Mouse (Mus musculus) layer of hippocampus, adult 8-10 months (tissue): Measurements from ENCODE around the gene Uhrf1bp1. TPM values are rescaled to one million over a fixed set of nuclear protein-coding genes. Genes with fewer than 3 reads are reported as not detected.

ENCODE experiments used
- DNase-seq, 2 experiments: peaks; one replicate each; pipeline ENCODE4 v3.0.0; 2022; ENCODE audit warnings: low spot score in 2 of 2
- total RNA-seq, 4 experiments: library from RNA; stranded (reverse); gene quantifications; 2 replicates each; pipeline ENCODE4 v1.2.4; 2022

The Uhrf1bp1 gene
- total RNA-seq, 4 experiments from 2014 or later, result 17.5 to 20.4 (median 18.4) TPM

DNA sequence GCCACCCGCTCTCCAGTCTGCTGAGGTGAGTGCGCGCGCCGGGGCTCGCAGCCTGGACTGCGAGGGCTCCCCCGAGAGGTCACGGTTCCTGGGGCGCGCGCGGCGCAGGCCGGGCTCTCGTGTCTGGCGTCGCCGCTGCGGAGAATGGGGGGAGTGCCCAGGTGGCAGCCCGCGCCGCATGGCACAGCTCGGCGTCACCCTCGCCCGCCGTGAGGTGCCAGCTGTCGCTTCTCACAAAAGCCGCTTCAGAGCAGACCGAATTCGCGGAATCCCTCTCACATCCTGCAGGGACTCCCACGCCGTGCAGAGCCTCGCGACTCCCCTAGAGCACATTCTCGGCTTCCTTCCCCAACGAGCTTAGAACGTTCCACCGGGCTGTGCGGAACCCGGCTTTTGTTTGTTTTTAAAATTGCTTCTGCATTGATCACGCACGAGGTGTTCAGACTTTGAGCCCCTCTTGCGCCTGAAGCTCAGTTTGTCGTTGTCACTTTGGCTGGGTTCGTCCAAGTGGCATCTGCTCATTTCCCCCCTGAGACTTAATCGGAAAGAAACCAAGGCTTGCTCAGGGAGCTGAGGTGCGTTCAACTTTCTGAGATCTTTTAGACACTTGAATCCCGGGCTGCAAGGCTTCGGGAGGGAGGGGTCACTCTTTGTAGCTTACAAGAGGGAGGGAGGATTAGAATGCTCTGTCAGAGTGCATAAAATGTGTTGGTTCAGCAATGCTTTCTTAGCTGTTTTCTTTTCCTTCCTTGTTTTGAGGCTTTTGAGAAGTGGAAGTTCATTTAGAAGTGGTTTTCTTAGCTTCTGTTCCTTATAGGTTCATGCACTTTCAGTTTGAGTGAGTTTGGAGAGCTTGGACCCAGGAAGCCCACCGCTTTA is 53.6 kb downstream of the Uhrf1bp1 start, which contains the start of gene Taf11:
Gene Taf11 (minus strand): TSS at position 223 of the 879 bp plus-strand sequence.
- peak; percentile 60 to 73 for DNase-seq

DNA sequence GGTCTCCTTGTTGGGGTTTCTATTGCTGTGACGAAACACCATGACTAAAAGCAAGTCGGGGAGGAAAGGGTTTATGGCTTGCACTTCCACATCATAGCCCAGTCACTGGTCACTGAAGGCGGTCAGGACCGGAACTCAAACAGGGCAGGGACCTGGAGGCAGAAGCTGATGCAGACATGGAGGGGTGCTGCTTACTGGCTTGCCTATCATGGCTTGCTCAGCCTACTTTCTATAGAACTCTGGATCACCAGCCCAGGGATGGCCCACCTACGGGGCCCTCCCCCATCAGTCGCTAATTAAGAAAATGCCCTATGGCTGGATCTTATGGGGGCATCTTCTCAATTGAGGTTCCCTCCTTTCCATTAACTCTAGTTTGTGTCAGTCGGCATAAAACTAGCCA is 55.1 kb downstream of the Uhrf1bp1 start:
- no peak for DNase-seq

DNA sequence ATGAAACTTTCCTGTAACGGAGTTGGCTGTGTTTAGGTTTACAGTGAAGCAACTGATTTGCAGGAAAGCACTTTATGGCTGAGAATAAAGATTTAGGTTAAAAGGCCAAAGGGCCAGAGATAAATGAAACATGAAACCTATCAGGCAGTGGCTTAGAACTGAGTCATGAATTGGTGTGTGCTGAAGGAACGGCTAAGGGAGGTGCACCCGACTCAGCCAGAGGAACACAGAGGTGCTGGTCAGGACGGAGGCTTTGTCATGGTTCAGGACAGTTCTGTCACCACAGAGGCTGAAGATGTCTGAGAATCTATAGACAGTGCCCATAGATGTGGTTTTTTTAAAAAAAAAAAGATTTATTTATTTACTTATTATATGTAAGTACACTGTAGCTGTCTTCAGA is 58.5 kb downstream of the Uhrf1bp1 start:
- DNase-seq, result no peak

- DNase-seq, result no peak
Observed at GRCm38 (mm10) chr17:27916366-27916765, 60.1 kb downstream of the Uhrf1bp1 start.

- DNase-seq, result no peak
Observed at GRCm38 (mm10) chr17:27920676-27921075, 64.4 kb downstream of the Uhrf1bp1 start.

DNA sequence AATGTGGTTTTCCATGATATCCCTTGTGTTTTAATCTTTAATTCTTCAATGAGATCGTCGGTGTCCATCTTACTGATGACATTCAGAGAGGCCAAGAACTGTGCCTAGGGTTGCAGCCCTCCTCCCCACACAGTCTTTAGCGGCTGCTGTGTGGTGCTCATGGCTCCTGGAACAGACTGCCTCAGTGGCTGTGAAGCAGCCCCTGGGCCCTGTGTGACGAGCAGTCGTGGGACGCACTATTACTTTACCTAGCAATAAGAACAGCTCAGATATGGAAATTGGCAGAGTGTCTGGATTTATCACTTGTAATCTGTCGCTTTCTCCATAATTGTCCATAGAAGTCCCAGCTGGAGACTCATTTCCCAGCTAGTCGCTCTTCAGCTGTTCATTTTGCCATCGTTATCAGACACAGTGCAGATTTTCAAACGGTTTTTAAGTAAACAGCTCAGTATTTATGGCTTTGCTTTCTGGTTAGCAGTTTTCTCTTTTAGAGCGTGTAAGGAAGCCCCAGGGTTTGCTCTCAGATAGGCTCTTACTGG is 66.0 kb downstream of the Uhrf1bp1 start:
- peak in 1 of 2 experiments; percentile 15 for DNase-seq

DNA sequence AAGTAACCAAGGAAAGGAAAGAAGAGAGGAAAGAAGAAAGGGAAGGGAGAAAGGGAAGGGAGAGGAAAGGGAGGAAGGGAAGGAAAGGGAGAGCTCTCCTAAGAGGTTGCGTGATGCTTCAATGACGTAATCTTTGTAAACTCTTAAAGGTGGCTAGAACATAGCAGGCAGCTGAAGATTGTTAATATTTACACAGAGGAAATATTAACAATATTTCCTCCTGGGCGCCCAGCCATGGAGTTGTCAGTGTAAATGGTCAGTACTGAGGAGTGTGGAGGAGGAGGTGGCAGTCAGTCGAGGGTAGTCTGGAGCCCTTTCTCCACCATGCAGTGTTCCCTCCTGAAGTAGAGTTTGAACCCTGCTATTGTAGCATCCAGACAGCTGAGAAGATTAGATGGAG is 68.8 kb downstream of the Uhrf1bp1 start:
- no peak for DNase-seq

- DNase-seq, result no peak
Observed at GRCm38 (mm10) chr17:27925504-27925903, 69.3 kb downstream of the Uhrf1bp1 start.

DNA sequence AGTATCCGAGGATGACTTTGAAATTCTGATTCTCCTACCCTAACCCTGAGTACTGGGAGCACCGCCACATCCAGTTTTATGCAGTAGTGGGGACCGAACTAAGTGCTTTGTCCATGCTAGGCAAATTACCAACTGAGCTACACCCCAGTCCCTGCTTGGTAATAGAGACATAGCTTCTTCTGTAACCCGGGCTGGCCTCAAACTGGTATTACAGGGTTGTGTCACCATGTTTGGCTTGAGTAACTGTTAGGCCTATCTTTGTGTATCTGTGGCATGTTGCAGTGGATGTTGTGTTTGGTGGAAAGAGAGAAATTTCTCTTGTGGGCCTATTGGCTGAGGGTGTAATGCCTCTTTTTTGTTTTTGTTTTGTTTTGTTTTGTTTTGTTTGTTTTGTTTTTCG is 74.0 kb downstream of the Uhrf1bp1 start:
- no peak for DNase-seq

- DNase-seq, result no peak
Observed at GRCm38 (mm10) chr17:27931826-27932225, 75.6 kb downstream of the Uhrf1bp1 start.

DNA sequence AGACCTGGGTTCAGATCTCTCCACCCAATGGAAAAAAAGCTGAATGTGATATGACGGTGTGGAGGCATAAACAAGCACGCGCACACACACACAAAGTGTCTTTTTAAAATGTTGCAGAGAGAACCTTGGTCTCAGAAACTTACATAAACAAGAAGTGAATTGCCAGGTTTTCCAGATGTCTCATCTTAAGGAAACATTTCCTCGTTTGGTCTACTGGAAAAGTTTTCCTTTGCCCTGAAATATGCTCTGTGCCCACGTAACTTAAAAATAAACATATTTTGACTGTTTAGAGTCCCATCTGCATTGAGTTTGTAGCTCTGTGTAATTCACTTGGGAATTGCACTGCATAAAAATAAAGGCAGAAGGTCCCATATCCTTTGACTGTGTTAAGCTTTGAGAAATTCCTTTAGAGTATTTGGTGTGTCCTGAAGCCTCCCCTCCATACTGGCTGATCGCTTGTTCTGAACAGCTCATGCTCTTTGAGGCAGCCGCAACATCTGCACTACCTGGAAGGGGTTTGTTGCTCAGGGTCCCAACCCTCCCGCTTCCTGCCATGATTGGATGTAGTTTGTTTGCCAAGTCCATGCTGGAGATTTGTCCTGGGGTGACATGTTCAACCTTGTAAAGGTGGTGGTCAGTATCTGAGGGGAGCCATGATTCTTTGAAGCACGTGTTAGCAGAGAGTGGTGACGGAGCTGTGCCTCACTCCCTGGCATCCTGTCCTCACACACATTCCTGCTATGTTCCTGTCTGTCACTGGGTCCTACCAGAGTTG is 78.1 kb downstream of the Uhrf1bp1 start:
- no peak for DNase-seq

- no peak for DNase-seq
Observed at GRCm38 (mm10) chr17:27935091-27935490, 78.8 kb downstream of the Uhrf1bp1 start.

DNA sequence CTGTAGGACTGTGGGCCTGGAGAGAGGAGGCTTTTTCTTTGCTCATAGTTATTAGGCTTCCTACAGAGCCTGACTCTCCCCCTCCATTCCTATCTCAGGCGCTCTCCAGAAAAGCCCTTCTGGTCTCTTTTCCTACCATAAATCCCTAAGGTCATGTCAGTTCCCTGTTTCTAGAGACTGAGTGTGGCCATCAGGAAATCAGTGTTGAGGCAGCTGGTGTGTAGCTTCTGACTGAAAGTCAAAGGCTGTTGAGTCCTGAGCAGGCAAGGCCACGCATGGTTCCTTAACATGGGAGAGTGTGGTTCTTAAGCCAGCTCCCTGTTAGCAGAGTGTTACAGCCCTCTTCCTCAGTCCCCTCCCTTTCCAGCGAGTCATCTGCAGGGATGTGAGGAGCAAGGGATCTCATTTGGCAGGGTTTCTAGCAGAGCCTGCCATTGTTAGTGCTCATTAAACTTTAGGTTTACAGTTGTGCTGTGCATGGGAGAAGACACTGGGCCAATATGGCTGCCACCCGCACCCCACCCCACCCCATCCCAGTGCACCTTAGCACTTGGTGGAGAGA is 80.9 kb downstream of the Uhrf1bp1 start:
- no peak for DNase-seq

DNA sequence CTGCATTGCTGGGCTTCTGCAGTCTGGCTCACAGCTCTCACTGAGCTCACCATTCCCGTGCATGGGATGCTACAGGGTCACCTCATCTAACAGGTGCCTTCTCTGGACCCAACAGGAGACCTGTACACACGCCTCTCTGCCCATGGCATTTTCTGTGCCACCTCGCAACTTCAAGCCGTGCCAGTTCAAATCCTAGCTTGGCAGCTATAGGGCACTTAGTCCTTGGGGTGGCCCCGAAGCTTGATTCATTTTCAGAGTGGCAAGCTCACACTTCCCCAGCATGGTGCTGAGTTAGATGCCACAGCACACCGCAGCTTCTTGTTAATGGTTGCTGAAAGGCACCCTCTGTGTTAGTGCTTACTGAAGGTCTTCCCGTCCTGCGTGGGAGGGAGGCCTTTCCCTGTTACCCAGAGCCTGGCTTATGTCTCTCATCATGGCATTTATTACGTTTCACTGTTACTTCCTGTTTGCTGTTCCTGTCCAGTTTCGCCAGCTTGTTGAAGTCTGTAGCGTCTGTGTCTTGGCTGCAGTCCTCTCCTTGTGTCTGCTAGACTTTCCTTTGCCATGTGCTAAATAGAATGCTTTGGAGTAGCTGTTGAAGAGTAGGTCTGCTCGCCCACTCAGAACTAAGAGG is 82.0 kb downstream of the Uhrf1bp1 start:
- no peak for DNase-seq

- DNase-seq, result no peak
Observed at GRCm38 (mm10) chr17:27939028-27939427, 82.8 kb downstream of the Uhrf1bp1 start.

GRCm38 (mm10) chr17:27940352-27940751 is 84.1 kb downstream of the Uhrf1bp1 start:
- DNase-seq, result no peak

GRCm38 (mm10) chr17:27941178-27941577 is 84.9 kb downstream of the Uhrf1bp1 start:
- DNase-seq, result no peak

DNA sequence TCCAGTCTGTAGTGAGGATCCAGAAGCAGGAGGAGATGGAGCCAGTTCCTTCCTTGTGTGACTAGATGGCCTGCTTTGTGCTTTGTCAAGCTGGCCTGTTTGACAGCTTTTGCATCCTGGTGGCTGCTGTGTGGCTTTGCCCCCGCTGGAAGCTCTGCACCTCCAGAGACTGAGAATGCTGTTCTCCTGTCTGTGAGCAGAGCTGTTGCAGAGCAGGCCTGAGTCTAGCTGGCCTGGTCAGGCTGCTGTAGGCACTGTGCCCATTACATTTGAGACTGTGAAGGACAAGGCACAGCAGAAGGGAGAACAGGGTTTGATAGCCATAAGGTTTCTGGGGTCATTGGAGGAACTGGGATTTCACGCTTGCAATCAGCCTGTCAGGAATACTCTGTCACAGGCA is 85.5 kb downstream of the Uhrf1bp1 start:
- DNase-seq, result no peak

- DNase-seq, result no peak
Observed at GRCm38 (mm10) chr17:27942131-27942530, 85.9 kb downstream of the Uhrf1bp1 start.

- no peak for DNase-seq
Observed at GRCm38 (mm10) chr17:27945546-27946216, 89.4 kb downstream of the Uhrf1bp1 start.

DNA sequence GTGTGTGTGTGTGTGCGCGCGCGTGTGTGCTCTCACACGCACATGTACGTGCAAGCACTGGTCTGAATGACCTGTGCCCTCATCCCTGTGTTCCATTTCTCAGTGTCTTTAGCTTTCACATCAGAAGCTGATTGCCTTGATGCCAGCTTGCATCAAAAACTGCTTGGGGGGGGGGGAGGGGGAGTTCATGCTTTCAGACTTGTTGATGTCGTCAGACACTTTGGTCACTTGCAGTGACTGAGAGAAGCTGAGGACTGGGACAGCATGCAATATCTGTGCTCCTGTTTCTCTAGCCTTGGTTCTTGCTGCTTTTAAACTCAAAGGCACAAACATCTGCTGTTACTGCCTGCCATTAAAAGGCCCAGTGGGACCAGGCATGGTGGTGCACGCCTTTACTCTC is 90.1 kb downstream of the Uhrf1bp1 start:
- no peak for DNase-seq
